Mouse (Mus musculus): ENCODE data around the gene 4931428L18Rik.

The 4931428L18Rik gene

DNA sequence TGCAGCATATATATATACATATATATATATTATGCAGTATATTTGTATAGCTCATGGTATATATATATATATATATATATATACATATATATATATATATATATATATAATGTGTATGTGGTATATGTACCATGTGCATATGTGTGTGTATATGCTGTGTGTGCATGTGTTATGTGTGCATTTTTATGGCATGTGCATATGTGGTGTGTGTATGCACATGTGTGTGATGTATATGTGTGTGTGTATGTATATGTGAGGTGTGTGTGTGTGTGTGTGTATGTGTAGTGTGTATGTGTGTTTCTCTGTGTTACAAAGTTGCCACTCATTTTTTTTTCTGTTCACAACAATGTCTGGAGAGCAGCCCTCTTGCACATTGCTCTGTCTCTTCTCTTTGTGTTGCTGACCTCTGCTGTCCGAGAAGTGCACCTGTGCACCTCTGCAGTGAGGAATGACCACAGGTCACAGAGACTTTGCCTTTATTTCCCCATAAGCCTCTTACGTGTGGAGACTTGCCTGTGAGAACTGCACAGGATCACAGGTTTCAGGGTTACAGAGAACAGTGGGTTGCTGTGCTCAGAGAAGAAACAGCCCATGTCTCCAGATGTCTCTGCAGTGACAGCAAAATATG, 69.6 kb downstream of the 4931428L18Rik start:
- no peak for DNase-seq (ENCODE audit: low read depth in 1 of 2, low spot score in 2 of 2)

DNA sequence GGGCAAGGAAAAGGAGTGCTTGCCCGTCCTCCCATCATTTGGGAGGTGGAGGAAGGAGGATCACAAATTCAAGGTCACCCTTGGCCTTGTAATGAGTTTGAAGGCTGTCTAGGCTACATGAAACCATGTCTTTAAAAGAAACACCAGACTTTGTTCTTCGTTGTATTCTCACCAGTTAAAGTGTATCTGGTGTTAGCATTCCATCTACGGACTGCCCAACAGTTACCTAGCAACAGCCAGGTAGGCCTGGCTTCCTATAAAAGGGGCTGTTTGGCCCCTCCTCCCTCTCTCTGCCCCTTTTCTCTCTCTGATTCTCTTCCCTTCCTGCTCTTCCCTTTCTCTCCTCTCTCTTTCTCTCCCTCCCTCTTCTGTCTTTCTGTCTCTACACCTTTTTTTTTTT, 71.9 kb downstream of the 4931428L18Rik start:
- DNase-seq (ENCODE audit: low read depth in 1 of 2, low spot score in 2 of 2), result no peak

DNA sequence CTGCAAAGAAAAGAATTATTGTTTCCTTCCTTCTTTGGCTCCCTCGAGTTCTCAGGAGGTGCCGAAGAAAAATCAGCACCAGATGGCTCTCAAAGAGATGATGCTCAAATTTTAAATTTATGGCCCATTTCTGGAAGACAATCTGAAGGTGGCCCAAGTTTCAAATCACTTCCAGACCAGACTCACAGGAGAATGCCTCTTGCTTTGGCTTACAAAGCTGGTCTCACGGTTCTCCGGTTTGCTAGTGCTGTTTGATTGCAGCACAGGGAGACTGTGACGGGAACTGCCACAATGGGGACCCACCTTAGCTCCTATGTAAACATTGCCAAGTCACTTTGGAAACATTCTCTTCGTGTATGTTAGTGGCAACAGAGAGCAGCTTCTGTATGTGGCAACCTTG, 72.8 kb downstream of the 4931428L18Rik start:
- no peak for DNase-seq (ENCODE audit: low read depth in 1 of 2, low spot score in 2 of 2)

DNA sequence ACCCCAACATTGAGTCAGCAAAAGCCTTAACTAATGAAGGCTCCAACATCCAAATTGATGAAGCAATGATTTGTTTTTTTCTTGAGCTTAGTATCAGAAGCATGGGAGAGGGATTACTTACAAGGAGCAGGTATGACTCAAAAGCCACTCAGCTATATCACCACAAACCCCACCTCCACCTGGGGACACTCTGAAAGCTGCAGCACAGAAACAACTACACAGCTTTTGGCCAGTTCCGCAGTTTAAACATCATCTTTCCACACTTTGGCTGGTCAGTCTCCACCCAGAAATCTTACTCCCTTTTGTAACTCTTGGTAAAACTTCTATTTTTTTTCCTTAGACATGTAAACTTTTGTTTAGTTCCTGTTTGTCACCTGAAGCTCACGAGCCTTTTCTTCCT, 78.9 kb downstream of the 4931428L18Rik start:
- DNase-seq (ENCODE audit: low read depth in 1 of 2, low spot score in 2 of 2), result no peak

DNA sequence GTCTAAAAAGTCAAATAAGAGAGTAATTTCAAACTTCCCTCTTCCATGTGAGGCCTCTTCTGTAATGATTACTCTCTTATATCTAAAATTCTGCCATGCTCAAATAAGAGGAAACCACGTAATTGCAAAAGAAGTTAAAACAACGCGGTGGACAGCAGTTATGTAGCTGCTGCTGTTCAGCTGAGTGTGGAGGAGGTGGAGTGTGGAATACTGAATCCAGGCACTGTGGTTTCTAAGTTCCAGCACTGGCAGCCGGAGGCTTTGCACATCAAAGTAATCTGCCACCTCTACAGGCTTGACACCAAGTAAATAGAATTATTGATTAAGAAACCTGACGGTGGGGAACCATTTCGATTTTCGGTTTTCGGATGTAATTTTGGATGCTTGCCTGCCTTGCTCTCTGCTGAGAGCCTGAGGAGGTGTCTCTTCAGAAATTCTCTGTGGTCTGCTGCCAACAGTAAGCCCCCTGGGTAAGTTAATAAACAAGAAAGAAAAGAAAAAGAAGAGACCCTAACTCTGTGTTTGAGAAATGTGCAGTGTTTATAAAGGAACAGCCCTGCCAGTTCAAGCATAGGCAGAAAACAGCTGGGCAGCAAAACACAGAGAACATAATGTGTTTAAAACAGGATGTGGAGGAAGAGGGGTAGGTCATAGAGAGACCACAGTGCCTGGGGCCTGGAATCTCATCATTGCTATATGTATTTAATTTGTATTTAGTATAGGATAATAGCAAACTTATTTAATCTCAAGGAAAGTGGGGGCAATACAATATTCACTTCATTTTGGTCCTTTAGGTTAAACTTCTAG, 80.0 kb downstream of the 4931428L18Rik start:
- DNase-seq (ENCODE audit: low read depth in 1 of 2, low spot score in 2 of 2), result no peak

DNA sequence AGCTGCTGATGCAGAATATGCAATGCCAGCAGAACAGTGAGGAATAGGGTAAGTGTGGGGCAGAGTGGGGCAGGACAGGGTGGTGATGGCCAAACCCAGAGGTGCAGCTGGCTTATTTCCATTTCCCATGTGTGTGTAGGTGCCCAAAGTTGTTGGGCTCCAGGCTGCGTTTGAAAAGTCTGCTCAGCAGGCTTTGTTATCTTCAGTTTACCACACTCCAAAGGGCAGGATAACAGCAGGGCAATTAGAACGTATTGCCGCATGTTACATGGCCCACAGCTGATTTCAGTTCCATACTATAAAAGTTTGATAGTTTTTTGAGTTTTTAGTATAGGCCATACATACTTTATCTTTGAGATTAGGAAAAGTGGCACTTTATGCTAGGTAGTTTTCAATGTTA, 84.1 kb downstream of the 4931428L18Rik start:
- DNase-seq (ENCODE audit: low read depth in 1 of 2, low spot score in 2 of 2), result no peak

DNA sequence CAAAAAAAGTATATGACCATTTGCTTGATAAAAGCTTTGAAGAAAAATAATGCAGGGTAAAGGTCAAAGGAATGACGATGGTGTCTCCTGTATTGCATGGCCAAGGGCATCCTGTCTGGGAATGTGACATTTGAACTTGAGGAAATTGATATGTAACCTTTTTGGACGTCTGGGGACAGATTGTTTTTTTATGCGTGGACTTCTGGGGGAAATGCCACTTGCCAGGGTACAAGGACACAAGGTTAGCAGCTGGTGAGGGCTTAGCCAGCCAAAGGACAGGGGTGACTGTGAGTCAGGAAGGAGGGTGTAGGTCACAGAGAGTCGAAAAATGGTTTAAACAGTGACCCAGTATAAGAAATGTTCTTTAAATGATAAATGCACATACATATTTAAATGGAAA, 109.0 kb downstream of the 4931428L18Rik start:
- no peak for DNase-seq (ENCODE audit: low read depth in 1 of 2, low spot score in 2 of 2)

DNA sequence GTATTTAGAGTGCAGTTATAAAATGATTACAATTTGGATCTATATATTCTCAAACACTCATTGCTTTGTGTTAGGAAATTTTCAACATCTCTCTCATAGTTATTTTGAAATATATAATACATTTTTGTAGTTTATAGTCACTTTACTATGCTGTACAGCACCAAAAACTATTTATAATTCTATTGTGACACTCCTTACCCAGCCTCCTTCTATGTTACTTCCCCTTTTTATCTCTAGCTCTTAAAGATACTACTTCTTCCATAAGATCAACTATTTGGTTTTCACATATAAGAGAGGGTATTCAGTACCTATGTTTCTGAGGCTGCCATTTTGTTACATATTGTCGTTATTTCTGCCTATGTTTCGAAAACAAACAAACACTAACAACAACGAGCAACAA, 114.5 kb downstream of the 4931428L18Rik start:
- DNase-seq (ENCODE audit: low read depth in 1 of 2, low spot score in 2 of 2), result no peak

DNA sequence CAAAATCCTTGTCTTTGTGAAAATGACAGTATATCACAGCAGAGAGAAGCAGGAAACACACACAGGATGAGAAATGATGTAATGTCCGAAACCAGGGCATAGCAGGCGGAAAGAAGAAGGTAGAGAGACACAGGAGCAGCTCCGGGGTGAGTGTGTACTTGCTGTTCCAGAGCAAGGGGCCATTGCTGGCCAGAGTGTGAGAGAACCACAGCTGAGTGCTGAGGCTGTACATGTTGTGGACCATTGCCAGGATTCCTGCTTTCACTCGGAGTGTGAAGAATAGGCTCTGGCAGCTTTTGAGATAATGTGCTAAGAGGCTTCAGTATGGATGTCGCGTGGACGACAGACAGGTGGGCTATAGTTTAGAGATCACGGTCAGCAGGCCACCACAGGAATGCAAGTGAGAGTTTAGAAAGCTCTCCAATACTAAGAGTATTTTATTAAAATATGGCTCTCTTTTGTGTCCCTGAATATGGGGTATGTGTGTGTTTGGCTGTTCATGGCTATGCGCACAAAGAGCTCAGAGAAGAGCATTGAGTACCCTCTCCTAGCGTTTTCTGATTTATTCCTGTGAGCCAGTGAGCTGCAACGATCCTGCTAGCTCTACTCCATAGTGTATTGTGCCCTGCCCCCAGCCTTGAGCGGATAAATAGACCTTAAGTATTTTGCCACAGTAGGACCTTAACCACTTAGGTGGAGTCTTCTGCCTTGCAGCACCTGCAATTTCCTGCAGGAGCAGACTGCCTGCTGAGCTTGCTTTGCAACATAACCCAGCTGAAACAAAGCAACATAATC, 119.4 kb downstream of the 4931428L18Rik start:
- no peak for DNase-seq (ENCODE audit: low read depth in 1 of 2, low spot score in 2 of 2)

DNA sequence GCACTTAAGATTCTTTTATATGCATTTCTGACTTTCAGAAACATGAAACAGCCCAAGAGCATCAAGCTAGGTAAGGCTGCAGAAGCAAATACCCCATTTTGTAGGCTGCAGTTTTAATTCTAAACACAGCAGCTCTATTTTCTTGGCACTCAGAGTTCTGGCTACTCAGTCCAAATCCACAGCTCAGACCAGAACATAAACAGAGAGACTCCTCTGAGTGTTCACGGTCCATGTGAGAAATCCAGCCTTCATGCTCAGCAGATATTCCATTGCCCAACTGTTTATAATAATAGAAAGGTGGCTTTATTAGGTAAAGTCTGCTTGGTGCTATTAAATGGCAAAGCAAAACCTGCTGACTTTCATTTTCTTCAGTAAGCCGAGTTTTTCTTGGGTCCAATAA, 120.2 kb downstream of the 4931428L18Rik start:
- DNase-seq (ENCODE audit: low read depth in 1 of 2, low spot score in 2 of 2), result no peak

DNA sequence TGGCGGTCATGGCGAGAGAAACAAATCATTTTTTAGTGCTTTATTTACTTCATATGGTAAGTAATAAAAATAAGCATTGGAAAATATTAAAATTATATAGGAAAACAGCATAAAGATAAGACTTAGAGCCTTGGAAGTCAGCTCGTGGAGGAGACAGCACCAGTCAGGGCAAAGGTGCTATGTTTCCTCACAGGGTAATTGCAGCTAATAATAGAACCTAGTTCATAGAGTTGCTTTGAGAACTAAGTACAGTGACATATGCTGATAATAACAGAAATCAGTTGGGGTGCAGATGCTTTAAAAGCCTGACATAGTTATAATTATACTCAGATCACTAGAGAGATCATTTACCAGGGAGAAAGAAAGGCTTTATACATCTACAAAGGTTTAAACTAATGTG, 125.3 kb downstream of the 4931428L18Rik start:
- no peak for DNase-seq (ENCODE audit: low read depth in 1 of 2, low spot score in 2 of 2)

DNA sequence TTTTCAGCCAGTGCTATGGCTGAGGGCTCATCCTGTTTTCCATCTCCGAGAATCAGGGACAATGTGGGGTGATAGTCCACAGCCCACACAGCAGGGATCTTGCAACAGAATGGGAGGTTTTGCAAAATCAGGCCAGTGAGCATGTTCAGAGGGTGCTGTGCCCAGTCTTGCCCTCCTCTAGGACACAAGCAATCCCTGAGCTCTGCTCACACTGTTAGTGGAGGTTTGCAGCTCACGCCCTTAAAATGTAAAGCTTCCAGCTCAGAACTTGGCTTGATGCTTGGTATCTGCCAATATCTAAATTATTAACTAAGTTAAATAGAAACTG, 126.1 kb downstream of the 4931428L18Rik start:
- DNase-seq (ENCODE audit: low read depth in 1 of 2, low spot score in 2 of 2), result no peak

DNA sequence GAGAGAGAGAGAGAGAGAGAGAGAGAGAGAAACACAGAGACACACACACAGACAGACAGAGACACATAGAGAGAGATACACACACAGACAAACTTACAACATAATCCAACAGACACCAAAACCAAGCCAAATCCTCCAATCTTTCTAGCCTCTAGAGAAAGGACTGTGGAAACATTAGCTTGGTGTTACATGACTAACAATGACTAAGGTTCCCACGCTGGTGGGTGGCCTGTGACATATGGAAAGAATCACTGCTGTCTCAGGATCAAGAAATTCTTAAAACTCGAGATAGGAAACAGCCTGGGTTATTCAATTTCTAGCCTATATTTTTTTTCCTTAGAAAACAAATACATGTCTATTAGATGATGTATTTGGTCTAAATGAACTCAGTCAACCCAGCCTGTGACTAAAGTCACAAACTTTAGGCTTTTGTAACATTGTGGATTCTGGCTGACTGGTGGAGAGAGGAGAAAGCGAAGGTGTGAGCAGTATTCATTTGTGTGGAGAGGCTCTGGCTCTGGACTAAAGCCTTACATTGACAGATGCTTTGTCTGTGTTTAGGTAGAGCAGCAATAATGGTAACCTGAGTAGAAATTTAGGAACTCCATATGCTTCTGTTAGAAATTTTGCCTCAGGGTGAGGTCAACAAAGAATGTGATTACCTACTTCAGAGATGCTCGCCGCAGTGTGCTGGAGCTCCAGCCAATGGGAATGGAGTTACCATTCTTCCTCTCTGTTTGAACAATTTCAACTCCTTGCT, 126.6 kb downstream of the 4931428L18Rik start:
- DNase-seq (ENCODE audit: low read depth in 1 of 2, low spot score in 2 of 2), result no peak

DNA sequence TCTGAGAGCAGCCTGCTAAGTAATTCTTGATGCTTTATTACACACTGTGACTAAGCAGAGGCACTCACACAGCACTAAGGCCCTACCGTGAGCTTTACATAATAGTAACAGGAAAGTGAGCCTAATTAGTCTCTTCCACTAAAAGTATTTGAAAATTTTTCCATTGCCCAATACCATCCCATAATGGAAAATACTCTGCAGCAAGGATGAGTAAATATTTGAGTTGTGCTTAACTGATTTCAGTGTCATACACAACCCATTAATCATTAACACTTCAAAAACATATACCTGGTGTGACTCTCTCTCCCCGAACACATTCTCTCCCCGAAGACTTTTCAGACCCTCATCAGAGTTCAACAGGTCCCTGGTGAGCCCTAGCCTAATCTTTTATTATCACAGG, 127.7 kb downstream of the 4931428L18Rik start:
- DNase-seq (ENCODE audit: low read depth in 1 of 2, low spot score in 2 of 2), result no peak

DNA sequence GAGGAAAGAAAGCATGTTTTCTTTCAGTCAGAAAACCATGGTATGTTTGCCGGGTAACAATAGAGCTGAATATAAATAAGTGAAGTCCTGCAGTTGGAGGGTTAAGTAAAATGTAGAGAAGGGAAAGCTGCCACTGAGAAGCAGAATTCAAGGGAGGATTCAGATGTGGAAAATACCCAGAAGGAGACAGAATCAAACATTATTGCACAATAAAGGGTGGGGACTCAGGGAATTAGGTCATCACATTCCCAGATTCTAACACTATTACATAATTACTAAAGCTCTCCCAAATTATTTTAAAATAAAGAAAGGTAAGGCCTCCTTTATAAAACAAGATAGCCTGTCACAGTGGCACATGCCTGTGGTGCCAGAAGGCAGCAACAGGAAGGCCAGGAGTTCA, 128.5 kb downstream of the 4931428L18Rik start:
- no peak for DNase-seq (ENCODE audit: low read depth in 1 of 2, low spot score in 2 of 2)

DNA sequence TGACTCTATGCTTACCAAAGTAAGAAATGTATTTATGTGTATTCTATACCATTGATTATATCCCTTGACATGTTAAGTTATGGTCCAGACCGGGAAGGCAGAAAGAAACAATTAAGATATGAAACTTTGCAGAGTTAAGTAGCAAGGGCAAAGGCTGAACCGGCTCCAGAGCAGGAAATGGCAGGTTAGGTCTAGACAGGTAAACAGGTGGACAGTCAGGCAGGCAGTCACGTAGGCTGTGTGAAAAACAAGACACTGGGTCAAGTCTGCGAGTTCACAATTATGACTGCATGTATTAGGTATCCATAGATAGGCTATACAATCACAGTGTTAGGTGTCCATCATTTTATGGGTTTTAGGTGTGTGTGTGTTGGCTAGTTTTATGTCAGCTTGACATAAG, 133.8 kb downstream of the 4931428L18Rik start:
- no peak for DNase-seq (ENCODE audit: low read depth in 1 of 2, low spot score in 2 of 2)

DNA sequence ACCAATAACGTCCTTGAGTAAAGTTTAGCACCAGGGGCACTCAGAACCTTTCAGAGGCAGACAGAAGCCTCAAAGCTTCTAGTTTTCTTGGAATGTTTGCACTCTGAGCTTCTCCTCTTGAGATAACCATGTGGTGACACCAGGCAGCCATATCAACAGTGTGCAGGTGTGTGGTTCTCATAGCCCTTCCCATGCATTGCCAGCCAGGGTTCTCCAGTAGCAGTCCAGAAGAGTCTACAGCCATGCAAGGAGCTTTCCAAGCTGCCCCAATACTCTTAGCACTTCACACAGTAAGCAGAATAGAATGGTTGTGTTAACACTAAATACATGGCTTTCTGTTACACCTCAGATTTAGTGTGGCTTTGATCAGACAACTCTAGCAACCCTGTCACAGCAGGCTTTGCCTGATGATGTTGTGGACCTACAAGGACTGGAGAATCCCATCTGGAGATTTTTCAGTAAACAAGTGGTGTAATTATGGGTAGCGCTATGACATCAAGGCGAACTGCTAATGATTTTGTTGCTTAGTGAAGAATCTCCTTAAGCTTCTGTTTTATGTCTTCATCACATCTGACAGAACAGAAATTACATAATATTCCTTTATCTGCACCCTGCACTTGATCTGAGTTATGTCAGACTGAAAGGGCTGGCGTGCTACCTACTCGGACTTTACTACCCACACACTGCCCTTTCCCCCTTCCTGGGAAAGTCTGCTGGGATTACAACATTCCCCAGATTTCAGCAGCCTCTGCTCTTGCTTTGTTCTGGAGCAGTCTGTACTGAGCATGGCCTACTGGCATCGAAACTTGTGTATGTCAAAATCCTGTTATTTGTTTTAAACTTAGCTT, 149.7 kb downstream of the 4931428L18Rik start:
- DNase-seq (ENCODE audit: low read depth in 1 of 2, low spot score in 2 of 2), result no peak

DNA sequence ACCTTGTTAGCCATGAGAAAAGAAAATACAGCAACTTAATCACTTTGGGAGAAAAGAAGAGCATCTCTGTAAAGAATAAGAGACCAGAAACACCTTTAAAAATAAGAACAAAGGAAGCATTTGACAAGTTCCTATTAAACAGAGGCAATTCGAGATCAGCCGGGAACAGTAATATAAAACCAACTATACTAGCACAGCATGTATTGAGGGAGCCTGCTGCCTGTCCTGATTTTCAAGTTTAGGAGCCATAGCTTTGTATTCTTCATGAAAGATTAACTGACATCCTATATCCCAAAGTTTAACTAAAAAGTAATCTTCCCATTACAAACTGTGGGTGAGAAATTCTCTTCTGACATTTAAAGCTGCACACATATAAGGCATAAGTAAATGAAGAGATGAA, 151.3 kb downstream of the 4931428L18Rik start:
- no peak for DNase-seq (ENCODE audit: low read depth in 1 of 2, low spot score in 2 of 2)

DNA sequence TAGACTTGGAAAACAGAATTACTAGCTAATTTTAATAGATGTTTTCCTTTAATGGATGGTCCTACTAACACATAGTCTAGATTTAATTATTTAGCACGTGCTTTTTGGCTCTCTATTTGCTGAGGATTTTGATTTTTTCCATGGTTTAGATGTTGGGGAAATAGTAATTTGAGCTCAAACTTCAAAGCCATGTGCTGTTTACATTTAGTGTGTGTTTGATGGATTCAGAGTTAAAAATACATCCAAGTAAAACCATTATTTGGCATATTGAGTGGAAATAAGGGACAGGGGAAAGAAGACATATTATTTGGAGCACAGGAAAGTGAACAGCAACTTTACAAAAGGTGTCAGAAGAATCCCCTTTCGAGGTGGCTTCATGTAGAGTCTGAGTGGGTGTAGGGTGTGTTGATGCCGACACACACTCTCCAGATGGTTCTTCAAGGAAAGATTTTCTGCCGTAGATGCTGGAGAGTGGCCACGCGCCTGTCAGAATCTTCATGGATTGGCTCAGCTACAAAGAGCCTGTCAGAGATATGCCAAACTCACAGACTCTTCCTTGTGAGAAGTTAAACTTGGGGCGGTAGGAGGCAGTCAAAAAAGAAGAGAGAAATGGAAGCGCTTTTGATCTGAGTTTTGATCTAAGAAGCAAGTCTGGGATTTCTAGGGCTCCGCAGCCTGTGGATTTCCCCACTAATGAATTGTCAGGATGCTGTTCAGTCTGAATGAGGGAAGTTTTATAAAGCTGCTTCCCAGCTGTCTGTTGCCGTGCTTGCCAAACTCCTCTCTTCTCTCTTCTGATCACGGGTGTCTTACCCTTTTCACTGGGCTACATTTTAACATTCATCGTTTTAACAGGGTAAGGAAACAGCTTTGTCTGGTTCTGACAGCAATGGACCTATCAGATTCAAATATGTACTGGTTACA, 157.4 kb downstream of the 4931428L18Rik start:
- DNase-seq (ENCODE audit: low read depth in 1 of 2, low spot score in 2 of 2), result no peak

DNA sequence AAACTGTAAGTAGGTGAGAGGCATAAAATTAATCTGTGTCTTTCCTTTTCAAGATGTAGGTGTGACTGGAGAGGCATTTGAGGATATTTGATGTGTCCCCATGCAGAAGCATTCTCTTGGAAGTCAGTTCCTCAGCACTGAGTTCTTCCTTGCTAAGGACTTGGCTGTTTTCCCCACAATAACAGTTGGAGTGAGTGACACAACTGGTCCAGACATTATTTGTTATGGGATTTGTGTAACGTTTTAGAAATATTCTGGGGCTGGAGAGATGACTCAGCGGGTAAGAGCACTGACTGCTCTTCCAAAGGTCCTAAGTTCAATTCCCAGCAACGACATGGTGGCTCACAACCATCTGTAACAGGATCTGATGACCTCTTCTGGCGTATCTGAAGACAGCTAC, 162.7 kb downstream of the 4931428L18Rik start:
- DNase-seq (ENCODE audit: low read depth in 1 of 2, low spot score in 2 of 2), result no peak
